Mouse (Mus musculus) limb, embryonic 15.5 days (tissue): Measurements from ENCODE around the gene Clec4d. TPM values are rescaled to one million over a fixed set of nuclear protein-coding genes. Genes with fewer than 3 reads are reported as not detected.

Source experiments
- polyA plus RNA-seq: library from polyadenylated mRNA; unstranded; fragments of >200 nt; fragmentation: Nextera tagmentation; extraction: Ambion mirVana; gene quantifications from 2 replicates; pipeline ENCODE4 v1.2.1, GENCODE M21; 2015

Gene Clec4d
- polyA plus RNA-seq, 1 experiment from 2014 or later = 0.59 TPM

Other genes with a start within 250 kb of the Clec4d start
- not detected in 2 replicates for gene Clec4b1, start 212.1 kb upstream of the Clec4d start, polyA plus RNA-seq
- gene Clec4a2, start 155.7 kb upstream of the Clec4d start, polyA plus RNA-seq = 5.5 and 6.2 TPM in 2 replicates
- gene Clec4b2, start 89.2 kb upstream of the Clec4d start, polyA plus RNA-seq = not detected in 2 replicates
- 4.2 and 5.0 TPM in 2 replicates for gene Clec4n, start 32.3 kb upstream of the Clec4d start, polyA plus RNA-seq
- gene Clec4e, start 27.8 kb downstream of the Clec4d start, polyA plus RNA-seq = 0.06 TPM in 1 of 2 replicates, not detected in the other
- gene Vmn2r19, start 46.2 kb downstream of the Clec4d start, polyA plus RNA-seq = not detected in 2 replicates
- not detected in 2 replicates for gene Vmn2r20, start 156.0 kb downstream of the Clec4d start, polyA plus RNA-seq